Mouse (Mus musculus) liver, postnatal 0 days (tissue): ENCODE measurements around the gene Pef1.

Experiments used
- CTCF ChIP-seq: sonication (generic); IDR thresholded peaks from 2 replicates; pipeline ENCODE4 v1.5.1; 2016; ENCODE audit warnings: antibody characterized with exemption, low read depth
- EP300 ChIP-seq: IDR thresholded peaks from 2 replicates; pipeline ENCODE4 v1.6.1; 2016; ENCODE audit warnings: antibody characterized with exemption, low read depth, mild to moderate bottlenecking

DNA sequence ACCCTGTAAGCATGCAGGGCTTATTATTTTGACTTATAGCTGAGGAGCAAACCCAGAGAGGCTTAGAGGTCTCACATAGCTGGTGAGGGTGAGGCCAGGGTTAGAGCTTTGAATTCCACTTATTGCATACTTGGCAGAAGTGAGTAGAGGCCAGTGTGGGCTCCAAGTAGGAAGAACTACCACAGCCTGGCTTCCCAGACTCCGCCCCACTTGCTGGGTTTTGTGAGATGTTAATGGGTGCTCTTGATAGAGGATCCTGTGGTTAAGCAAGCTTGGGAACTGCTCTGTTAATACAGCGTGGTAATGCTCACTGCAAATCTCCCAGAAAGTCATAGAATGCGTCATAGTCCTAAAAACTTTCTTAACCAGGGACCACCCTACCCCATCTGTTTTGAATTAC lies 6.6 kb downstream of the Pef1 start:
- TF ChIP-seq CTCF: no peak
- TF ChIP-seq EP300: no peak
